Mouse (Mus musculus): ENCODE data around the gene Unc93b1.

- no peak for TF ChIP-seq CTCF (IDR thresholded peaks at IDR 0.05; ENCODE audit: low read depth, low read length)
- peak; percentile 99 for TF ChIP-seq POLR2A (IDR thresholded peaks at IDR 0.05; ENCODE audit: extremely low read depth, insufficient read depth, low read length)
Observed at GRCm38 (mm10) chr19:3986334-3986733, 51.3 kb downstream of the Unc93b1 start, which contains the start of gene Acy3.

Measured in liver, adult 2 months (tissue).